Mouse (Mus musculus) urinary bladder, postnatal 14 days (tissue): ENCODE data around the gene Tuba8.
A peak's percentile ranks its signal among the peaks of the same experiment; 100 is the strongest.

Experiments used
- DNase-seq: peaks from one replicate; pipeline ENCODE4 v3.0.0; 2021; ENCODE audit warnings: low spot score

Tuba8 gene

DNA sequence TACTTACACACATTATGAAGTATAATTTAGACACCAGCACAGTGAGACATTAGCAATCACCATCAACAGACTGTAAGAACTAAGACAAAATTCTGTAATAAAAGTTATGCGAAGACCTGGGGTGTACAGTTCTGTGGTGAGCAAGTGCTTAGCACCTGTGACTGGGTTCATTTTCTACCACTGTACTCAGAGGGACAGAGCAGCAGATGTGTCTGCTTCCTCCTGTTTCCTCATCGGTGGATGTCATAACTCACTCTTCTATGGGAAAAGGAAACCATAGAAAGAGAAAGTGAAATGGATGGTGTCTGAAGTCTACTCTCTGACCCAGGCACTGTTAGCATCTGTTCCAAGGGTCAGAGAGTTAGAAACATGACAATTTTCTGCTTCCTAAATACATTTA, 16.2 kb downstream of the Tuba8 start:
- no peak for DNase-seq

DNA sequence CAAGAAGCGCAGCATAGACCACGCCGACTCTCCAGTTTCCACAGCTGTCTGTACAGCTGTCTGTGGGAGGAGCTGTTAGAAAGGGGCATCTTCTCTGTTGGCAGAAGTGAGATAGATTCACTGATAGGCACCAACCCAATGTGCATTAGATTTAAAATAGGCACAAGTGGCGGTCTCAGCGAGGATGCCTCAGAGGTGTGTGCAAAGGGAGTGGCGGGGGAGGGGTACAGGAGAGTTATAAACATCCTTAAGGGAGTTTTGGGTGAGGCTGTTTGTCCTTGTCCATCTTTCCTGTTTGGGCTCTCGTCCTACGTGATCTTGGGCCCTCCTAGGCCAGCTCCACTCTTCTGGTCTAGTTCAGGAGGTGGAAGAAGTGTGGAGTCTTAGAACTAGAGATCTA, 17.9 kb downstream of the Tuba8 start:
- DNase-seq, result no peak

DNA sequence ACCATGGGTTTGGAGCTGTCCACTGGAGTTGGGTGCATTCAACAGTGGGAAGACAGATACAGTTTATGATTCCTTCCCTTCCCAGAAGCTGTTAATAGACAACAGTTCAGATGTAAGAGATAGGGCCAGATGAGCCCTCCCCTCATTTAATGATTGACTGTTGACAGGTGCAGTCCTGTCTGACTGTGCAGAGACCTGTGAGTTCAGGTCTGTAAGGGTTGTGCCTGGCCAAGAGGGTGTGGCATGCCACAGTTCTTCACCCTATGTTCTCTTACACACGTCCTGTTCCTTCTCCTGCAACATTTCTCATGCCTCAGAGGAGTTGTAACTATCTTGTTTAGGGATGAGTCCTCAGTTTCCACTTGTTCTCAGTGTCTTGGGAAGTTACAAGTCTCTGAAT, 22.2 kb downstream of the Tuba8 start:
- no peak for DNase-seq

DNA sequence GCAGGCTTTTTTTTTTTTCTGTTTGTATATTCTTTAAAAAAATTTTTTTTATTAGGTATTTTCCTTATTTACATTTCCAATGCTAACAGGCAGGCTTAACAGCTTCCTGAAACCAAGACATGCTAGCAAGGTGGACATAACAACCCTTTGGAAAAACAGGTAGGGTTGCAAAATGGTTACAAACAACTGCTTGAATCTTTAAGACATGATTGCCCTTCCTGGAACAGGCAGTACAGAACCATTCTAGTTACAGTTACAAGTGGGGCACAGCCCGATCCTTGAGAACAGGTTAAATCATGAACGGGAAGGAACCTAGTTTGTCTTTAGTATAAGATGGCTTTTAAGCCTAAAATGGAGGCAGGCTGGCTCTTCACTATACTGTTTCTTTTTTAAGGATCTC, 25.9 kb downstream of the Tuba8 start:
- no peak for DNase-seq

DNA sequence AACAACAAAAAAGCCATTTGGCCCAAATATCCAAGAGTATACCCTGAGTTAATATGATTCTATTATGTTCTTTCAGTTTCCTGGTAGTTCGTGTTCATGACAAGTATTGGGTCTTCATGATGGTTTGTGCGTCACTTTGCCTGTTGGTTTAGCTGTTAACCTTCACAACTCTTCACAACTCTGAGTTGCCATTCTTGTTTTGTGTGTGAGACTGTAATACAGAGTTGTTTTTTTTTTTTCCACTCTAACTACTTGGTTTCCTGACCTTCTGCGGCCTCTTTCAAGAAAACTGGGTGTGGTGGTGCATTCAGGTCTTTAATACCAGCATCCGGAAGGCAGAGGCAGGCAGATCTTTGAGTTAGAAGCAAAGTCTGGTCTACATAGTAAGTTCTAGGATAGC, 27.7 kb downstream of the Tuba8 start:
- DNase-seq, result no peak

DNA sequence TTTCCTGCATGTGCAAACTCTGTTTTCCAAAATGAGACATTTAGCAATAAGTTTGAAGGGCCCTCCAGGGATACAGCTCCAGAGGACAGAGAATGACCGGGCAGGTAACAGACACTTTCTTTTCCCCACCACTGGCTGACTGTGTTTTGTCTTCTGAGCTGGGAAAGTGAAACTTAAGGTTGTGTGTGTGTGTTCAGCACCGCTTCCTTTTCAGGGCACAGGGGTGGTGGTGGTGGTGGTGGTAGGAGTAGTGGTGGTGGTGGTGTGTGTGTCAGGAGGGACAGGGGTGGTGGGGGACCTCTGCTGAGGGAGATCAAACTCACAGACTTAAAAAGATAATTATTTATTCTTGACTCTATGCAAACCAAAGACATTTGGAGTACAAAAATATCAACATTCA, 31.3 kb downstream of the Tuba8 start:
- DNase-seq, result no peak

DNA sequence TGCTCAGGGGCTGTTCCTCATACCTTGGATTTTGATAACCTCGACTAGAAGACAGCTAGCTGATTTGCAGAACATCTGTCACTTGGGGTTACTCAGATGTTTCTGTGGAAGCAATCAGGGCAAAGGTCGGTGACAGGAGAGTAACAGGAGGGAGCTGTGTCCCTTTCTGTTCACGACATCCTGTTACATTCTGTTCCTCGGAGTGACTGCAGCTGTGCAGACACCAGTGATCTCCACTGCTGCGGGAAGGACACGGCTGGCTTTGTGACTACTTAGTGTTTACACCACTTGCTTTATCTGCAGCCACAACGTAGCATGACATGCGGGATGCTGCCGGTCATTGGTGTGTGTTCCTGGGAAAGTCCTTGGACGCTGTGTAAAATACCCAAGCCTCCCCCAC, 32.7 kb downstream of the Tuba8 start:
- DNase-seq, result no peak

DNA sequence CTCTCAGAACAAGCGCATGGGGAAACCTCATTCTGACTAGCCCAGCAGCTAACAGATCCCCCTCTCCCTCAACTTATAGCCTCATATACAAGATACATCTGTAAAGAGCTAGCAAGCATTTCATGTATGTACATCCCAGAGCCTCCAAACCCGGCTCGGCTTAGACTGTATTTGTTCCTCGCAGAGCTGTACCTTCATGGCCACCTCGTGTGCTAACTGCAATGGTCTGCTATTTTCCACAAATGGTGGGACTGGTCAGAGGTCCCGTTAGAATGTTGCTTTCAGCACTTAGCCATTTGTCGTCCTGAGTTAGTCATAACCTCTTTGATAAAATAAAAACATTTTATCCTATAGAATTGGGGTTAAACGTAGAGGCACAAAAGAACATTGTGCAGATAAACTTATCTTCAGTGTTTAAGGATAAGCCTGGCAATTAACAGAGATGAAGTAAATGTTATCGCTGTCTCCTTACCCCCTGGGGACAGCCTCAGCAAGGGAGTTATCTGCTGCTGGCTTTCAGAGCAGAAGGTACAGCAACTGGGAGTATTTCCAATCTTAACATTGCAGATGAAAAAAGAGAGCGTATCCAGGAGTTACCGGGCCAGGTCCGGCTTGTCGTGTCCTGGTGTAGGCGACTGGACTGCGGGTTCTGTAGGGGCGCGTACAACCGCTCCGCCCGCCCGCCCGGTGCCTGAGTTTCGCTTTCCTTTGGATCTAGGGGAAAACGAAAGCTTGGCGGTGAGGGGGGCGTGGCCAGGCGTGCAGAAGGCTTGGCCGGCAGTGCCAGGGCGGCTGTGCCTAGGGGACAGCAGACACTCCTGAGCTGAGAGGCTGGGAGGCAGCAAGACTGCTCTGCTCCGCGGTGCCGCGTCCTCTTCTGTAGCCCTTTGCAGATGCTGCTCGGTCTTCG, 34.9 kb downstream of the Tuba8 start, which contains the start of gene Usp18:
Gene Usp18, plus strand, starts transcription at position 780 of the 910 bp plus-strand sequence.
- DNase-seq, result peak; percentile 95

DNA sequence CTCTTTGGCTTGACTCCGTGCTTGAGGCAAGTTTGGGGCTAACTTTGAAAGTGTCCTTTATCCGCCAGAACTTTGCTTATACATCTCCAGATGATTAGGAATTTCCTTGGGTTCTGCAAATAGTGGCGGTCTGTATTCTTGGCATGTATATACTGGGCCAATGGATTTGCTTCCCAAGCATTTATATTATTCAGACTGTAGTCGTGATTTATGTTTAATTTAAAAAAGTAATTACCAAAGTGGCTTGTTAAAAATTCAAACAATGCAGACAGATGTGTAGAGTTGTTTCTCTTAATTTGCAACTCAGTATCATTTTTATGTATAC, 35.5 kb downstream of the Tuba8 start:
- no peak for DNase-seq

DNA sequence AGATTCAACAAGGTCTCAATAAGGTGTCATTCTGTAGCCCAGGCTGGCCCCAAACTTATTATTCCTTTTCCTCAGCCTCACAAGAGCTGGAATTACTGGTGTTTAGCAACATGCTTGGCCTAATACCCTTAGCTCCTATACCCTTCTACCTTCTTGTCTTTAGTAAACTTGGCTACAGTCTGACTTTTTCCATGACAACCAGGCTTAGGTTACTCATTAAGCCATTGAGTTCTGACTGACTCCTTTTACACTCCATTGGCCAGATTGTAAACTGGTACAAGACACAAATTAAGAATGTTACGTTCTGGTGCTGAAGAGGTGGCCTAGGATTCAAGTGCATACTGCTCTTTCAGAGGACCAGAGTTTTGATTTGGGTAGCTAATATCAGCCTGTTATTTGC, 39.9 kb downstream of the Tuba8 start:
- no peak for DNase-seq

DNA sequence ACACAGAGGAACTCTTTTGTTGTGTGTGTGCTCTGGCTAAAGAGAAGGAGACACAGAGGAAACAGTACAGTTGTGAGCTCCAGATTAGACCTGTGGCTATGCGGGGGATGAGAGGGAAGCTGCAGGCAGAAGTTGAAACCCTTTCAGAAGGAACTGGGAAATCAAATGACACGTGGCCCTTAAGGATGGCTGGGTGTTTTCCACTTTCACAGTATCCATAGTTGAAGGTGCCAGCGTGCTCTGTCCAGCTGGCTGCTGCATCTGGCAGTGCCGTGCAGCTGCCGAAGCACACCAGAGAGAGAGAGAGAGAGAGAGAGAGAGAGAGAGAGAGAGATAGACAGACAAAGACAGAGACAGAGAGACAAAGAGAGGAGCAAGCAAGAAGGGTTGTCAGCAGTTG, 40.8 kb downstream of the Tuba8 start:
- no peak for DNase-seq

DNA sequence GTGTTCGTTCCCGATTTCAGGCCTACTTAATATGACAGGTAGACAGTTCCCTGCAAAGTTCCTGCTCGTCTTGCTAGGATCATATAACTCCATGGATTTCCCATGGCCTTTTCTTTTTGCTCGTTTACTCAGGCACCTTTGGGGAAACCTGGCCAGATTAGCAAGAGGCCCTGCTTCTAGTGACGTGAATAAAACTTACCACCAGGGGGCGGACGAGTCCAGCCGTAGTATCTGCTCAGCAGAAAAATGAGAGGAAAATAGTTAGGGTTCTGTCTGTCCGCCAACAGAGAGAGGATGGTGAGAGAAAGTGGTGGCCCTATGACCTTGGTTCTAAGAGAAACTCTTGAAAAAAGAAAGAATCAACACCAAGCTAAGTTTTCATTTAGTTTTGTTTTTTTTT, 50.1 kb downstream of the Tuba8 start:
- DNase-seq, result peak; percentile 75

DNA sequence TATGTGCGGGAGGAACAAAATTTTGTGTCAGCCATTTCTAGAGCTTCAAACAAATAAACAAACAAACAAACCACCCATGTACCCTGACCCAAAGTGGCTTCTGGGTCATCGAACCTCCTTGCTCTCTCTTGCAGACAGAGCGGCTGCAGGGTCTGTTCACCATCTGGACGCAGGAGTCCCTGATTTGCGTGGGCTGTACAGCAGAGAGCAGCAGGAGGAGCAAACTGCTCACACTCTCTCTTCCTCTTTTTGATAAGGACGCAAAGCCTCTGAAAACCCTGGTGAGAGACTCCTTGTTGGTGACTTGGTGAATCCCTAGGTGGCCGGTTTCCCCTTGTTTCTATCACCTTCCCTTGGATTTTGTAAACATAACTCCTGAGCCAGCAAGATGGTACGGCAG, 50.7 kb downstream of the Tuba8 start:
- no peak for DNase-seq

DNA sequence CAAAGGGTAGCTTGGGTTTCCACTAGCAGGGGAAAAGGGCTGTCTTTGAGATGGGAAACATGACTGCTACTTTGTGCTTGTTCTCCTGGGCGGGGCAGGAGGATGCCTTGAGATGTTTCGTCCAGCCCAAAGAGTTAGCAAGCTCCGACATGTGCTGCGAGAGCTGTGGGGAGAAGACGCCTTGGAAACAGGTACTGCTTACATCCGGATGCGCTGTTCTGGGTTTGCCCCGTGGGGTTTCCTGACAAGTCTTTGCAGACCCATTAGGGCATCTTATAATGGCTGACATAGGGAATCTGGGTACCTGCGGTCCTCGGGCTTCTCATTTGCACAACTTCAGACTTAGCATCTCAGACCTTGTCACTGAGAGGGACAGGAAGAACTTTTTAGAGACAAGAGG, 51.5 kb downstream of the Tuba8 start:
- no peak for DNase-seq

DNA sequence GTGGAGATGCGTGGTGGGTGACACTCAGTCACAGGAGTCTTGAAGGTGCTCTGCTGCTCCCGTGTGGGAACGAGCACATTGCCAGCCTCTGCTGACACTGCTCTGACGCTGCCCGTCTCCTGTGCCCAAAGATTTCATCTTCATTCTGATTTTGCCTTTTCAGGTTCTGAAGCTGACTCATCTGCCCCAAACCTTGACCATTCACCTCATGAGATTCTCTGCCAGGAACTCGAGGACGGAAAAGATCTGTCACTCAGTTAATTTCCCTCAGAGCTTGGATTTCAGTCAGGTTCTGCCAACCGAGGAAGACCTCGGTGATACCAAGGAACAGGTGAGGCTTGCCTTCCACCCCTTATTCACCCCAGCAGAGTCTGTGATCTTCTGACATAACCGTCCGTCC, 52.0 kb downstream of the Tuba8 start:
- DNase-seq, result no peak

DNA sequence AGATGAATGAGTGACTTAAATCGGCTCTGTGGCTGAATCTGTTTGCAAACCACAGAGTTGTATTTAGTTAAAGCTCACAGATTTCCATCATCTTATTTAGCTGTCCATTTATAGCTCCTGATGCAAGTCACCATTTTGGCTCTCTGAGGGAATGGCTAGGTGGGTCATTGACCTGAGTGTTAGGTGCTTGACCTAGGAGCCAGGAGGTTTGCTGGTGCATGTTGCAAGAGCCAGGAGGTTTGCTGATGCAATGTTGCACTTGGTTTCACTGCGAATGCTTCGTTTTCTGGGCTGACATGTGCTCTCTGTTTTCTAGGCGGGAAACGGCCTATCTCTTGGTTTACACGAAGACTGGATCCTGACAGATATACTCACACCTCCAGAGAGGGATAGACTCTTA, 59.7 kb downstream of the Tuba8 start:
- DNase-seq, result no peak

DNA sequence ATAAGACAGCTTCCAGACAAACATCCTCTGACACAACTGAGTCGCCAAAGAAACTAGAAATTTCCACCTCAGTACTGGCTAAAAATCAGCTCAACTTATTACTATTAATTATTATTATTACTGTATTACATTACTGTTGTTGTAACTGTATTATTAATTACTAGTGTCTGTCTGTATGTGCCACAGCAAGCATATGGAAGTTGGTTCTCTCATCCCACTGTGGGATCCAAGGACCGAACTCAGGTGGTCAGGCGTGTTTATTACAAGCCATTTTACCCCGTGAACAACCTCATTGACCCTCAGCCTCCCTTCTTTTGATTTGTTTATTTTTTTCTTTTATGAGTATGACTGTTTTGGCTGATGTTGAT, 61.2 kb downstream of the Tuba8 start:
- DNase-seq, result no peak

DNA sequence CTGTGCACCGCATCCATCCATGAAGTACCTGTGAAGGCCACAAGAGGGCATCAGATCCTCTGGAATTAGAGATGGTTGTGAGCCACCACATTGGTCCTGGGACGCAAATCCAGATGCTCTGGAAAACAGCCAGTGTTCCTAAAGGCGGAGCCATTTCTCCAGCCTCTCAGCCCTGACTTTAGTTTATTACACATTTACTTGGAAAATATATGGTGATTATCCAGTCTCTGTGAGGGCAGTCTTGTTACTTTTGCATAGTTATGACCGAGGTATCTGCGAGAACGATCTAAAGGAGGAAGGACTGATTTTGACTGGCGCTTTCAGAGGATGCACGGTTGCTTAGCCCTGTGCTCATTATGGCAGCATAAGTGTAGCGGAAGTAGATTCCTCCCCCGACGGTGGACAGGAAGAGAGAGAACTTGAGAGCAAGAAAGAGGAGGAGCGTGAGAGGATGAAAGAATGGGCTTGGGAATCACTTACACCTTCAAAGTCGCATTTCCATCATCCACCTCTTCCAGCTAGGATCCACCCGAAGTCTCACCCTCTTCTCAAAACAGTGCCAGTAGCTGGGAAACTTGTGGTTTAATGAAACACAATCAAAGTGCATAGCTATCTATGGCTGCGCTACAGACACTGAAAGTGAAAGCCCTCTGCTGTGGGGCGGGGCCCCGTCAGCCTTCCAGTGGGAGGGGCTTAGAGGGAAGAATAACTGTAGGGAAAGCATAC, 61.7 kb downstream of the Tuba8 start:
- peak; percentile 84 for DNase-seq

DNA sequence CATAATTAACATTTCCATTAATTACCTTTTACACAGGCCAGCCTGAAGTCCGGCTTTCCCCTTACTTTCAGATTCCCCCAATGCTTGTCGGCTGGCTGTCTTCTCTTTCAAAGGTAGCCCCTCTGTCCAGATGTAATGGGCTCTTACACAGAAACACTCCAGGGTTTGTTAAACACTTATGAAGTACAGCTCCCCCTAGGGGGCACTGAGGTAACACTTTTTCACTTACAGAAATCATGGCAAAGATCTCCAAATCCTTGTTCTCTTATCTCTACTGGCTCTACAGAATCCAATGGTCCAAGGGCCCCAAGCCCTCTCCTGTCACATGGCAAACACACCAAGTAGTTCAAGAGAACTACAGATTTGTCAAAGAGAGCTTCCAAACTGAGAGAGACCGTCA, 63.9 kb downstream of the Tuba8 start:
- DNase-seq, result peak; percentile 24
